Mouse (Mus musculus) embryonic fibroblast, embryonic 13.5 days (primary cell): Measurements from ENCODE around the gene Cenpi.
"Not testable (repeated sequence)": the region's sequence is repeated elsewhere in the genome, so short reads cannot be mapped to it uniquely, and the experiment has no call there.

Experiments used
- CTCF ChIP-seq: IDR thresholded peaks from 2 replicates; pipeline ENCODE4 v1.5.1; 2011; ENCODE audit warnings: mild to moderate bottlenecking, control low read depth, low read length, moderate library complexity, borderline replicate concordance; ENCODE audit not compliant: insufficient read depth
- POLR2A ChIP-seq: IDR thresholded peaks from 2 replicates; pipeline ENCODE4 v1.6.1; 2011; ENCODE audit warnings: low read depth, mild to moderate bottlenecking, control low read depth, low read length, moderate library complexity

DNA sequence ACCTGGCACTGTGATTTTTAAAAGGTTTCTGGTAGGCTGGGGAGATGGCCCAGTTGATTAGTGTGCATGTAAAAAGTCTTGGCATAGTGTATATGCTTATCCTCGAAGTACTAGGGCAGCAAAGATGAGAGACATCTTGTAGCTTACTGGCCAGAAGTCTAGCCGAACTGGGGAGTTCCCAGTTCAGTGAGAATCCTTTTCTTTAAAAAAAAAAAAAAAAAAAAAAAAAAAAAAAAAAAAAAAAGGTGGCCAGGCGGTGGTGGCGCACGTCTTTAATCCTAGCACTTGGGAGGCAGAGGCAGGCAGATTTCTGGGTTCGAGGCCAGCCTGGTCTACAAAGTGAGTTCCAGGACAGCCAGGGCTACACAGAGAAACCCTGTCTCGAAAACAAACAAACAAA is 3.3 kb downstream of the Cenpi start:
- not testable (repeated sequence) for TF ChIP-seq CTCF, POLR2A
